Mouse (Mus musculus) erythroblast, embryonic 14.5 days (primary cell): Measurements from ENCODE around the gene Slc16a13.

Experiments
- GATA1 ChIP-seq: IDR thresholded peaks from 2 replicates; pipeline ENCODE4 v1.6.1; 2012; ENCODE audit warnings: low read length, inconsistent platforms, mixed read lengths
- TAL1 ChIP-seq: IDR thresholded peaks from 3 replicates; pipeline ENCODE4 v1.6.1; 2012; ENCODE audit warnings: low read length, inconsistent platforms, mixed read lengths

GRCm38 (mm10) chr11:70172298-70172697, 48.6 kb downstream of the Slc16a13 start:
- TF ChIP-seq GATA1: no peak
- no peak for TF ChIP-seq TAL1
